Mouse (Mus musculus) olfactory bulb, adult 2 months (tissue): ENCODE results near the gene Lmtk2. TPM values are rescaled to one million over a fixed set of nuclear protein-coding genes. Genes with fewer than 3 reads are reported as not detected.

Experiments
- H3K27ac ChIP-seq: fragments of 200-500 bp; 2 replicates; pipeline ENCODE4 v1.5.1; 2012; ENCODE audit warnings: low read depth, low read length; ENCODE audit not compliant: insufficient read depth
- H3K4me1 ChIP-seq: fragments of 200-500 bp; 2 replicates; pipeline ENCODE4 v1.6.1; 2012; ENCODE audit warnings: low read length; ENCODE audit not compliant: control insufficient read depth, insufficient read depth
- H3K4me3 ChIP-seq: fragments of 200-500 bp; 2 replicates; pipeline ENCODE4 v1.5.1; 2012; ENCODE audit warnings: mild to moderate bottlenecking, low read depth, low read length, moderate library complexity; ENCODE audit not compliant: insufficient read depth
- CTCF ChIP-seq: fragments of 200-500 bp; IDR thresholded peaks from 2 replicates; pipeline ENCODE4 v1.5.1; 2012; ENCODE audit warnings: low read depth, mild to moderate bottlenecking, low read length, moderate library complexity; ENCODE audit not compliant: insufficient read depth
- POLR2A ChIP-seq: fragments of 200-500 bp; IDR thresholded peaks from 2 replicates; pipeline ENCODE4 v1.6.1; 2012; ENCODE audit warnings: mild to moderate bottlenecking, low read depth, low read length, moderate library complexity; ENCODE audit not compliant: insufficient read depth
- WGBS: fragments of 180-500 bp; shearing (Covaris S2); methylation state at CpG from one replicate; pipeline ENCODE4 v1.1.7; 2018; 5-methylcytosine and 5-hydroxymethylcytosine counted together
- polyA plus RNA-seq: library from polyadenylated mRNA; stranded (reverse); fragments of >200 nt; gene quantifications from 2 replicates; pipeline ENCODE4 v1.2.4, GENCODE M21; 2012; ENCODE audit warnings: low replicate concordance; ENCODE audit not compliant: missing spikeins, insufficient read depth, insufficient read length

Gene Lmtk2
- polyA plus RNA-seq, 1 experiment: not detected

GRCm38 (mm10) chr5:144192673-144193072, 92.4 kb downstream of the Lmtk2 start:
- 75% methylated on average over 6 of the region's 6 CpGs for WGBS
- H3K4me3 ChIP-seq: no peak overlapping the region
- peaks cover 17% of the 10 kb centered on the region for H3K4me1 ChIP-seq

GRCm38 (mm10) chr5:144194416-144194815, 94.2 kb downstream of the Lmtk2 start:
- H3K4me3 ChIP-seq: no peak overlapping the region
- H3K4me1 ChIP-seq: peaks cover 17% of the 10 kb centered on the region
- TF ChIP-seq CTCF: no peak
- no peak for TF ChIP-seq POLR2A
- no peak overlapping the region for H3K27ac ChIP-seq
- 85% methylated on average over 7 of the region's 7 CpGs for WGBS

More at GRCm38 (mm10) chr5:144192673-144193072, 92.4 kb downstream of the Lmtk2 start:
- no peak overlapping the region for H3K27ac ChIP-seq
- TF ChIP-seq POLR2A: no peak
- no peak for TF ChIP-seq CTCF

GRCm38 (mm10) chr5:144195567-144195966, 95.3 kb downstream of the Lmtk2 start:
- H3K4me3 ChIP-seq: no peak overlapping the region
- H3K4me1 ChIP-seq: peaks cover 13% of the 10 kb centered on the region; the same call in 1 of the 2 replicates
- WGBS: 72% methylated on average over 8 of the region's 8 CpGs
- H3K27ac ChIP-seq: no peak overlapping the region
- TF ChIP-seq CTCF (no peak), POLR2A (no peak)

- H3K27ac ChIP-seq: no peak overlapping the region
- peaks cover 12% of the 10 kb centered on the region; the same call in 1 of the 2 replicates for H3K4me1 ChIP-seq
- no peak overlapping the region for H3K4me3 ChIP-seq
- TF ChIP-seq POLR2A (no peak), CTCF (no peak)
- WGBS: 43% methylated on average over 11 of the region's 11 CpGs
Measured at GRCm38 (mm10) chr5:144200616-144201015, 100.4 kb downstream of the Lmtk2 start.

- WGBS: 95% methylated on average over 6 of the region's 6 CpGs
- TF ChIP-seq CTCF: no peak
- no peak for TF ChIP-seq POLR2A
- Histone ChIP-seq H3K4me1 (peaks cover 6% of the 10 kb centered on the region), H3K4me3 (no peak overlapping the region), H3K27ac (no peak overlapping the region)
Measured at GRCm38 (mm10) chr5:144202430-144202829, 102.2 kb downstream of the Lmtk2 start.

GRCm38 (mm10) chr5:144203398-144203959, 103.2 kb downstream of the Lmtk2 start:
- H3K4me1 ChIP-seq: peaks cover 7% of the 10 kb centered on the region
- 70% methylated on average over 10 of the region's 10 CpGs for WGBS
- H3K27ac ChIP-seq: no peak overlapping the region
- H3K4me3 ChIP-seq: no peak overlapping the region
- TF ChIP-seq CTCF (no peak), POLR2A (no peak)

GRCm38 (mm10) chr5:144204303-144204702, 104.1 kb downstream of the Lmtk2 start:
- H3K4me1 ChIP-seq: peaks cover 7% of the 10 kb centered on the region
- WGBS: 96% methylated on average over 12 of the region's 12 CpGs
- no peak for TF ChIP-seq POLR2A
- no peak overlapping the region for H3K27ac ChIP-seq
- no peak overlapping the region for H3K4me3 ChIP-seq

GRCm38 (mm10) chr5:144204911-144205310, 104.7 kb downstream of the Lmtk2 start:
- no peak for TF ChIP-seq CTCF
- no peak for TF ChIP-seq POLR2A
- Histone ChIP-seq H3K4me1 (peaks cover 7% of the 10 kb centered on the region), H3K27ac (no peak overlapping the region), H3K4me3 (no peak overlapping the region)
- WGBS: 73% methylated on average over 10 of the region's 10 CpGs

GRCm38 (mm10) chr5:144206069-144206468, 105.8 kb downstream of the Lmtk2 start:
- no peak for TF ChIP-seq POLR2A
- TF ChIP-seq CTCF: no peak
- Histone ChIP-seq H3K4me3 (no peak overlapping the region), H3K4me1 (peaks cover 2% of the 10 kb centered on the region; the same call in 1 of the 2 replicates), H3K27ac (no peak overlapping the region)
- WGBS: 98% methylated on average over 15 of the region's 15 CpGs
